Mouse (Mus musculus) layer of hippocampus, postnatal 36 days (tissue): ENCODE data around the gene Nod2. TPM values are rescaled to one million over a fixed set of nuclear protein-coding genes. Genes with fewer than 3 reads are reported as not detected.
"Not testable (repeated sequence)": the region's sequence is repeated elsewhere in the genome, so short reads cannot be mapped to it uniquely, and the experiment has no call there.

ENCODE experiments used
- DNase-seq, 2 experiments: peaks; one replicate each; pipeline ENCODE4 v3.0.0; 2022
- total RNA-seq, 2 experiments: library from RNA; stranded (reverse); gene quantifications; 2 replicates each; pipeline ENCODE4 v1.2.3; 2021

The Nod2 gene
- total RNA-seq, 2 experiments from 2014 or later: 0.27 to 0.30 TPM

- DNase-seq: no peak
Observed at GRCm38 (mm10) chr8:88633343-88633765, 13.8 kb upstream of the Nod2 start.

GRCm38 (mm10) chr8:88635474-88636397 lies 11.4 kb upstream of the Nod2 start, which contains the start of gene Snx20:
TSS of gene Snx20 (minus strand) at chr8:88636128.
- no peak for DNase-seq

- DNase-seq: no peak
Observed at GRCm38 (mm10) chr8:88637092-88638000, 9.8 kb upstream of the Nod2 start.

GRCm38 (mm10) chr8:88638908-88639307 lies 8.2 kb upstream of the Nod2 start:
- DNase-seq: no peak

GRCm38 (mm10) chr8:88642734-88643564 lies 4.2 kb upstream of the Nod2 start:
- DNase-seq: no peak

GRCm38 (mm10) chr8:88648322-88648721 lies 1.2 kb downstream of the Nod2 start:
- DNase-seq: no peak

GRCm38 (mm10) chr8:88650016-88650708 lies 3.0 kb downstream of the Nod2 start:
- no peak for DNase-seq

GRCm38 (mm10) chr8:88651122-88651521 lies 4.0 kb downstream of the Nod2 start:
- DNase-seq: not testable (repeated sequence)

- DNase-seq: peak; percentile 35 to 47
Observed at GRCm38 (mm10) chr8:88655334-88655733, 8.2 kb downstream of the Nod2 start.

- DNase-seq: no peak
Observed at GRCm38 (mm10) chr8:88659873-88660272, 12.8 kb downstream of the Nod2 start.

GRCm38 (mm10) chr8:88662401-88662821 lies 15.3 kb downstream of the Nod2 start:
- DNase-seq: no peak

GRCm38 (mm10) chr8:88664121-88664520 lies 17.0 kb downstream of the Nod2 start:
- DNase-seq: no peak

GRCm38 (mm10) chr8:88664947-88665346 lies 17.8 kb downstream of the Nod2 start:
- DNase-seq: no peak

- no peak for DNase-seq
Observed at GRCm38 (mm10) chr8:88666435-88666834, 19.3 kb downstream of the Nod2 start.

- DNase-seq: peak in 1 of 2 experiments; percentile 23
Observed at GRCm38 (mm10) chr8:88668400-88669086, 21.4 kb downstream of the Nod2 start.

- DNase-seq: no peak
Observed at GRCm38 (mm10) chr8:88670782-88671181, 23.7 kb downstream of the Nod2 start.

GRCm38 (mm10) chr8:88671575-88671974 lies 24.5 kb downstream of the Nod2 start:
- no peak for DNase-seq

- no peak for DNase-seq
Observed at GRCm38 (mm10) chr8:88673859-88674258, 26.7 kb downstream of the Nod2 start.

- DNase-seq: no peak
Observed at GRCm38 (mm10) chr8:88675372-88676165, 28.5 kb downstream of the Nod2 start.

- DNase-seq: no peak
Observed at GRCm38 (mm10) chr8:88677071-88677470, 30.0 kb downstream of the Nod2 start.
